Mouse (Mus musculus) liver, embryonic 11.5 days (tissue): ENCODE results near the gene Crispld2. TPM values are rescaled to one million over a fixed set of nuclear protein-coding genes. Genes with fewer than 3 reads are reported as not detected.
A peak's percentile ranks its signal among the peaks of the same experiment; 100 is the strongest.

ENCODE experiments used
- ATAC-seq: fragments of 200-750 bp; cut with Nextera tagmentation; replicated peaks from 2 replicates; pipeline ENCODE4 v1.8.0; 2017; ENCODE audit warnings: moderate number of reproducible peaks, mild to moderate bottlenecking, moderate TSS enrichment, moderate library complexity; ENCODE audit not compliant: low FRiP score
- DNase-seq: peaks from one replicate; pipeline ENCODE4 v3.0.0-alpha.2; 2017; ENCODE audit warnings: low spot score
- H3K27ac ChIP-seq: fragments of 300-500 bp; sonication (generic); 2 replicates; pipeline ENCODE4 v1.5.1; 2014; ENCODE audit warnings: mild to moderate bottlenecking, low read depth, low read length, control low read depth
- H3K27me3 ChIP-seq: fragments of 300-500 bp; sonication (generic); replicated peaks from 2 replicates; pipeline ENCODE4 v1.6.1; 2014; ENCODE audit warnings: low read length, mixed read lengths; ENCODE audit not compliant: control insufficient read depth, insufficient read depth
- H3K36me3 ChIP-seq: fragments of 300-500 bp; sonication (generic); 2 replicates; pipeline ENCODE4 v1.6.1; 2014; ENCODE audit warnings: mild to moderate bottlenecking, low read length, moderate library complexity, mixed read lengths; ENCODE audit not compliant: control insufficient read depth, insufficient read depth
- H3K4me1 ChIP-seq: fragments of 300-500 bp; sonication (generic); replicated peaks from 2 replicates; pipeline ENCODE4 v1.6.1; 2014; ENCODE audit warnings: low read length, mixed read lengths; ENCODE audit not compliant: control insufficient read depth, insufficient read depth
- H3K4me2 ChIP-seq: fragments of 300-500 bp; sonication (generic); 2 replicates; pipeline ENCODE4 v1.6.1; 2014; ENCODE audit warnings: mild to moderate bottlenecking, control low read depth, moderate library complexity
- H3K4me3 ChIP-seq: fragments of 300-500 bp; sonication (generic); 2 replicates; pipeline ENCODE4 v1.5.1; 2014; ENCODE audit warnings: low read depth, low read length, control low read depth
- H3K9ac ChIP-seq: fragments of 300-500 bp; sonication (generic); 2 replicates; pipeline ENCODE4 v1.6.1; 2014; ENCODE audit warnings: low read depth, low read length, control low read depth
- H3K9me3 ChIP-seq: fragments of 300-500 bp; sonication (generic); 2 replicates; pipeline ENCODE4 v1.6.1; 2016; ENCODE audit warnings: low read length, inconsistent platforms, mixed read lengths; ENCODE audit not compliant: control insufficient read depth
- WGBS: fragments of 180-500 bp; shearing (Covaris S2); extraction: QIAGEN DNeasy Blood & Tissue Kit; methylation state at CpG from one replicate; pipeline ENCODE4 v1.1.7; 2014; 5-methylcytosine and 5-hydroxymethylcytosine counted together
- polyA plus RNA-seq: library from polyadenylated mRNA; unstranded; fragments of >200 nt; fragmentation: Nextera tagmentation; extraction: Ambion mirVana; gene quantifications from 2 replicates; pipeline ENCODE4 v1.2.1, GENCODE M21; 2014

Gene Crispld2
- polyA plus RNA-seq, 1 experiment from 2014 or later: 3.8 TPM

DNA sequence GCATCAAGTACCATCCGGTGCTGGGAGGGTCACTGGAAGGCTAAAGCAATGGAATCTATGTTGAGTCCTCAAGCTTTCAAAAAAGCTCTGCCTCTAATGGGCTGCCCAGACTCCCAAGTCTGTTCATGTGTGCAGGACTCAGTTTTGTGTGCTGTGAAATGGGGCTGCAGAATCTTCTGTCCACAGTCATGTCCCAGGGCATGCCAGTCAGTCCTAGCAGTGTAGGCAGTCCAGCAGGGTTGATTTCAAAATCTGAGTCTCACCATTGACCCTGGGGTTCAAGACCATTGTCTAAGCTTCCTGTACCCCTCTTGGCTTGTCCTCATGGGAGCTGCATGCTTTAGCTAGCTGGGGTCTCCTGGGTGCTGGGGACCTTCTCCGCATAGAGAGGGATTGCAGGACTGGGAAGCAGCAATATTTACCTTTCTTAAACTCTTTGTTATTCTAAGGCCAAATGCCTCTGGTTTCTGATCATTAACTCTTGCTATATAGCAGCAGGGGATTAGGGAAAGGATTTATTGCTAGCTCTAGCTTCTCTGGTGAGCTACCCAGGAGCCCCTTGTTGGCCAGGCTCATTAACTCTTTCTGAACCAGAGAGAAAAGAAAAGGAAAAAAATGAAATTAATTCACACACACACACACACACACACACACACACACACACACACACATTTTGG is 12.6 kb downstream of the Crispld2 start:
- 59% methylated on average over 2 of the region's 2 CpGs for WGBS
- no peaks in the 10 kb centered on the region for H3K36me3 ChIP-seq
- H3K27me3 ChIP-seq: no peaks in the 10 kb centered on the region
- no peak overlapping the region for H3K9ac ChIP-seq
- no peak overlapping the region for H3K4me3 ChIP-seq
- peak overlapping the region; percentile 19; the same call in 1 of the 2 replicates for H3K27ac ChIP-seq
- no peaks in the 10 kb centered on the region for H3K9me3 ChIP-seq
- no peaks in the 10 kb centered on the region; the same call in 1 of the 2 replicates for H3K4me1 ChIP-seq
- ATAC-seq (no peak), DNase-seq (no peak)
- H3K4me2 ChIP-seq: no peak overlapping the region

DNA sequence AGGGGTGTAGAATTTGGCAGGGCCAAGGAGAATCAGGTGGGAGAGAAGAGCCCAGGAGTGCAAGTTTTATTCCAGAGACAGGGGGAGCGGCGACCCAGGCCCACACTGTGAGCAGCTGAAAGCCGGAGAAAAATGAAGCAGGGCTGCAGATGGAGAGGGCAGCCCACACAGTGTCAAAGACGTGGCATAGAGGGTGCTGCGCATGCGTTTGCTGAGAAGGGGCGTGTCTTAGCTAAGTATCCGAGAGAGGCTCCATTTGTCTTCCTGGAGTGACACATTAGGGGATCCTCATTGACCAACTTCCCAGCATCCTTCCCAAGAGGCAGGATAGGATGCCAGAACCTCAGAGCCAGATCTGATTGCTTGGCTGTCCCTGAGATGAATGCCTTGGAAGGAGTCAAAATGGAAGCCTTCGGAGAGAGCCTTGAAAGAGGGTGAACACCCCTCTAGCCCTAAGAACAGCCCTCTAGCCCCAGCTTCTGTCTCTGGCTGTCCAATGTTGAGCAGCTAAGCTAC is 14.5 kb downstream of the Crispld2 start:
- Histone ChIP-seq H3K9ac (no peak overlapping the region), H3K4me2 (no peak overlapping the region), H3K27ac (no peak overlapping the region), H3K4me1 (no peaks in the 10 kb centered on the region; the same call in 1 of the 2 replicates), H3K36me3 (no peaks in the 10 kb centered on the region), H3K9me3 (no peaks in the 10 kb centered on the region), H3K27me3 (no peaks in the 10 kb centered on the region), H3K4me3 (no peak overlapping the region)
- ATAC-seq: no peak
- WGBS: 41% methylated on average over 9 of the region's 9 CpGs
- DNase-seq: no peak

DNA sequence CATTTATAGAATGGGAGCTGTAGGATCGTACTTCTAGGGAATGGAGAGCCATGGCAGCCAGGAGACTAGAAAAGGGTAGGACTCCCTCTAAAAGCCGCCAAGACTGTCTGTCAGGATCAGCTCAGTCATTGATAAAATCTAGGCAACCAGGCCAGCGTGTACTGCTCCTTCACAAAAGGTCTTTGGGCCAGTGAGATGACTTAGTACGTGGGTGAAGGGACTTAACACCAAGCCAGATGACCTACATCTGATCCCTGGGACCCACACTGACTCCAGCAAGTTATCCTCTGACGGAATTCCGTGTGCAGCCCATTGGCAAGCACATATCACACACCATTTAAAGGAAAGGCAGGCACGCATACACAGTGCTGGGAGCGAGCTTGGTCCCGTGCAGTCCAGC is 14.9 kb downstream of the Crispld2 start:
- 70% methylated on average over 9 of the region's 9 CpGs for WGBS
- H3K9ac ChIP-seq: no peak overlapping the region
- no peak overlapping the region for H3K4me3 ChIP-seq
- H3K27ac ChIP-seq: no peak overlapping the region
- H3K36me3 ChIP-seq: no peaks in the 10 kb centered on the region
- ATAC-seq (no peak), DNase-seq (no peak)
- no peaks in the 10 kb centered on the region for H3K9me3 ChIP-seq
- no peaks in the 10 kb centered on the region; the same call in 1 of the 2 replicates for H3K4me1 ChIP-seq
- H3K27me3 ChIP-seq: no peaks in the 10 kb centered on the region
- no peak overlapping the region for H3K4me2 ChIP-seq

DNA sequence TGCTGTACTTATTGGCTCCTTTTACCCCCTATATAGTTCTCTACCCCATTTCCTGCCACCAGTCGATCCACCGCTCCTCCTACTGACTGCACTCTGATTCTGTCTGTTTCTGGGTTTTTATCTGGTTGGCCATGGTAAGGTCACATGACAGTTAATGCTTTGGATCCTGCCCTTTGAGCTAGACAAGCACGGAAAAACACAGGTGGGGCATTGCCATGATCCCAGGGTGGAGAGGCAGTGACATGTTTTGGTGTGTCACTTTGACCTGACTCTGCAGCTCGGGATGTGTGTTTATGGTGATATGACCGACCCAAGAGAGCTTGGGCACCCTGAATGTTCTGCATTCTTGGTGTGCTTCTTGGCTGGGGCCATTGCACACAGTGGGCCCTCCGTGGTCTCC is 17.0 kb downstream of the Crispld2 start:
- DNase-seq (no peak), ATAC-seq (no peak)
- no peak overlapping the region for H3K9ac ChIP-seq
- no peak overlapping the region for H3K4me3 ChIP-seq
- H3K27ac ChIP-seq: no peak overlapping the region
- H3K36me3 ChIP-seq: no peaks in the 10 kb centered on the region
- WGBS: 60% methylated on average over 6 of the region's 6 CpGs
- H3K9me3 ChIP-seq: no peaks in the 10 kb centered on the region
- no peaks in the 10 kb centered on the region for H3K27me3 ChIP-seq
- peaks cover 2% of the 10 kb centered on the region; the same call in 1 of the 2 replicates for H3K4me1 ChIP-seq
- H3K4me2 ChIP-seq: no peak overlapping the region

DNA sequence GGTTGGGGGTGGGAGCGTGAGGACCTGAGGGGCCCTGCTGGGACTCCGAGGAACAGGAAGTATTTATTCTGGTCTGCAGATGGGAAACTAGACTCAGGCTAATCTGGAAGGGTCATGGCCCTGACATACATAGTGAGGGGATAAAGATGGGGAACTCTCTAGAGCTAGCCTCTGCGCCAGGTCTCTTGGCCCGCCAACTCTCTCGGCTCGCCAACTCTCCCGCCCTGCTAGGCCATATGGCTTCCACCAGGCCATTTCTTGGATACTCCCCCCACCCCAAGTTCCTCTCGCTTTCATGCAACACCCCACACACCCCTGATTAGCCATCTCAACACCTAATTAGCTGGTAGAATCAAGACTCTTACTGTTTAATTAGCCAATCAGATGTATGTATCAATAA is 20.3 kb downstream of the Crispld2 start:
- DNase-seq: no peak
- peaks cover 4% of the 10 kb centered on the region; the same call in 1 of the 2 replicates for H3K4me1 ChIP-seq
- no peak overlapping the region for H3K4me3 ChIP-seq
- no peak for ATAC-seq
- H3K9ac ChIP-seq: no peak overlapping the region
- no peaks in the 10 kb centered on the region for H3K27me3 ChIP-seq
- H3K36me3 ChIP-seq: no peaks in the 10 kb centered on the region
- 74% methylated on average over 8 of the region's 8 CpGs for WGBS
- no peaks in the 10 kb centered on the region for H3K9me3 ChIP-seq
- no peak overlapping the region for H3K4me2 ChIP-seq
- no peak overlapping the region for H3K27ac ChIP-seq

DNA sequence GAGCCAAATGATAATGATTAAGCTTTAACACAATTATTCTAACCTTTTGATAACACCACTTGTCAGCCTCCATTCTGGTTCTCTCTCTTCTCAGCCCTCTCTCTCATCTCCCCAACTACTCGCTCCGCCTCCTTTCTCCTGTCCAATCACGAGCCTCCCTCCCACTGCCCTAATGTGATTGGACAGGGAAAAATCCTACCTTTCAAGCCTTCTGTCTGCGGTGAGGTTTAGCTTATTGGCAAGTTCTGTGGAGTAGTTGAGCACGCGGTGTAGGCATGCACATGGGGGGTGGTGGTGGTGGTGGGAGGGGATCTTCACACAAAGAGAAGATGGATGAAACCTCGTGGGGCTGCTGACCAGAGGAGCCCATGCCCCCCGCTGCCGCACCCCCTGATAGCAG is 20.7 kb downstream of the Crispld2 start:
- no peak for DNase-seq
- no peak overlapping the region for H3K27ac ChIP-seq
- WGBS: 27% methylated on average over 9 of the region's 9 CpGs
- H3K4me3 ChIP-seq: no peak overlapping the region
- H3K4me1 ChIP-seq: peaks cover 4% of the 10 kb centered on the region; the same call in 1 of the 2 replicates
- H3K4me2 ChIP-seq: no peak overlapping the region
- H3K36me3 ChIP-seq: no peaks in the 10 kb centered on the region
- H3K9ac ChIP-seq: no peak overlapping the region
- no peaks in the 10 kb centered on the region for H3K9me3 ChIP-seq
- no peaks in the 10 kb centered on the region for H3K27me3 ChIP-seq
- peak; percentile 62; the same call in 1 of the 2 replicates for ATAC-seq

DNA sequence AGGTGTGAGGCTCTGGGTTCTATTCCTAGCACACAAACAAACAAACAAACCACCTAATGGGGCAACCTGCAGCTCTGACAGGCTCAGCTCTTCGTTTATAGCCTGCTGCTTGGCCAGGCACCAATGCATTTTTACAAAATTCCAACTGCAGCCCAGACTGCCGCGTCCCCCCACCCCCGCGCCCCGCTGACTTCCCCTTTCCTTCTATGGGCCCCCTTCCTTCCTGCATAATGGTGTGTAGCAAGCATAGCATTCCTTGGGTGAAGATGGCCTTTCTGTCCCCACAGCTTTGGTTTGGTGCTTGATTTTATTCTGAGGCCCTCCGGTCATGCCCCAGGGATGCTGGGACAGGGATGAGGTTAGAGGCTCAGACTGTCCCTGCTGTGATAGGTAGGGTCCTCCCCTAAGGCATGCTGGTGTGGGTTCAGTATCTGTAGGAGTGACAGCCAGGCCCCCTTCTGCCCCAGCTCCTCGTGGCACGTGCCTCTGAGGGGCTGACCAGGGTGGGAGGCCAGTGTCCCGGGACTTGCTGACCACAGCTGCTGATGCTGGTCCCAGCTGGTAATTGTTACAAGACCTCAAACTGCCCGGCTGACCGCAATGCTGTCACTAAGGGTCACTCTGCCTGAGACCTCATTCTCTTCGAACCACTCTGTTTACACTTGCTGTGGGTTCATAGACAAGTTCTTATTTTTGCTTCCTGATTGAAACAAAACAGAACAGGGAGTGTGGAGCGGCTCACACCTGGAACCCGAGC is 22.2 kb downstream of the Crispld2 start:
- ATAC-seq (no peak), DNase-seq (no peak)
- no peaks in the 10 kb centered on the region for H3K27me3 ChIP-seq

DNA sequence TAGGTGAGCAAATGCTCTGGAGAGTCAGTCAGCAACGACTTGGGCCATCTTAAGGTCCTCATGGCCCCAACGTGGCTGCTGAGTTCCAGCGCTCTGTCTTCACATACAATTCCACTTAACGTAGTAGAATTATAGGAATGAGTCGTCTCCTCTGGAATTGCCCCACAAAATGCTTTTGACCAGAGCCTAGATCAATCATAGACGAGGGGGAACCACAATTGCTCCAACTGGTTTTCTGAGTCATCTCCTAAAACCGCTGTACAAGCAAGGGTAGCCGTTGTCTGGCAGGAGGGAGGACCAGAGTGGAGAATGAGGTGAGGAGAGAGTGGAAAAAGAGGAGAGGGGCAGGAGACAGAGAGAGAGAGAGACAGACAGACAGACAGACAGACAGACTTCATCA is 23.7 kb downstream of the Crispld2 start:
- Histone ChIP-seq H3K4me1 (peaks cover 4% of the 10 kb centered on the region; the same call in 1 of the 2 replicates), H3K27ac (no peak overlapping the region), H3K27me3 (no peaks in the 10 kb centered on the region), H3K9me3 (no peaks in the 10 kb centered on the region), H3K9ac (no peak overlapping the region), H3K4me3 (no peak overlapping the region), H3K4me2 (no peak overlapping the region), H3K36me3 (no peaks in the 10 kb centered on the region)
- ATAC-seq (no peak), DNase-seq (no peak)
- WGBS: 80% methylated on average over 8 of the region's 8 CpGs

More for the DNA sequence above, 22.2 kb downstream of the Crispld2 start:
- 49% methylated on average over 15 of the region's 15 CpGs for WGBS
- no peak overlapping the region for H3K9ac ChIP-seq
- no peak overlapping the region for H3K4me3 ChIP-seq
- no peak overlapping the region; the same call in 1 of the 2 replicates for H3K4me2 ChIP-seq
- no peaks in the 10 kb centered on the region for H3K9me3 ChIP-seq
- no peak overlapping the region for H3K27ac ChIP-seq
- no peaks in the 10 kb centered on the region for H3K36me3 ChIP-seq
- peaks cover 4% of the 10 kb centered on the region; the same call in 1 of the 2 replicates for H3K4me1 ChIP-seq
